Mouse (Mus musculus): ENCODE data around the gene Fank1. TPM values are rescaled to one million over a fixed set of nuclear protein-coding genes. Genes with fewer than 3 reads are reported as not detected.
"Not testable (repeated sequence)": the region's sequence is repeated elsewhere in the genome, so short reads cannot be mapped to it uniquely, and the experiment has no call there.

Gene Fank1
- polyA plus RNA-seq, 1 experiment from 2014 or later, result 4.5 TPM

DNA sequence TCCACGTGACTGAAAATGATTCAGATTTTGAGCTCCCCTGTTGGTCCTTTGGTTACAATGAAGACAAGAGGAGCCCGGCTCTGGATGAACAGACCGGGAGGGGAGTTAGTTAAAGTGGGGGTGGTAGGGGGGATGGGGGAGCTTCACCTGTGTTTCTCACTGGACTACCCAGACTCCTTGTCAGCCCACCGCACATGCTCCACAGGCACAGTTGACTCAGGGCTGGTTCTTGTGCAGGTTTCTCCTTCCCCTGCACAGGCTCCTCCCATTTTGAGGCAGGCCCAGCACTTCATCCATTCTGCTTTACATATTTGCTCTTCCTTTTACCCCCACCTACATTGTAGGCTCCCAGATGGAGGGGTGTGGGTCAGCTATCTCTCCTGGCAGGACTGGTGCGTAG, 86.1 kb downstream of the Fank1 start:
- WGBS, result 85% methylated on average over 5 of the region's 5 CpGs
- ATAC-seq, result no peak
- Histone ChIP-seq H3K9ac (ENCODE audit: low read length) (no peak overlapping the region), H3K27me3 (replicated peaks; ENCODE audit: control insufficient read depth, insufficient read depth, low read length) (no peaks in the 10 kb centered on the region), H3K4me3 (ENCODE audit: low read depth, low read length) (no peak overlapping the region), H3K27ac (ENCODE audit: low read depth, low read length) (no peak overlapping the region), H3K36me3 (ENCODE audit: control insufficient read depth, insufficient read depth, low read length) (no peaks in the 10 kb centered on the region), H3K4me1 (ENCODE audit: control insufficient read depth, insufficient read depth, low read length) (no peaks in the 10 kb centered on the region; the same call in 1 of the 2 replicates), H3K4me2 (ENCODE audit: low read length) (no peak overlapping the region), H3K9me3 (replicated peaks; ENCODE audit: control insufficient read depth, low read length) (no peaks in the 10 kb centered on the region)
- DNase-seq (ENCODE audit: low spot score), result no peak

DNA sequence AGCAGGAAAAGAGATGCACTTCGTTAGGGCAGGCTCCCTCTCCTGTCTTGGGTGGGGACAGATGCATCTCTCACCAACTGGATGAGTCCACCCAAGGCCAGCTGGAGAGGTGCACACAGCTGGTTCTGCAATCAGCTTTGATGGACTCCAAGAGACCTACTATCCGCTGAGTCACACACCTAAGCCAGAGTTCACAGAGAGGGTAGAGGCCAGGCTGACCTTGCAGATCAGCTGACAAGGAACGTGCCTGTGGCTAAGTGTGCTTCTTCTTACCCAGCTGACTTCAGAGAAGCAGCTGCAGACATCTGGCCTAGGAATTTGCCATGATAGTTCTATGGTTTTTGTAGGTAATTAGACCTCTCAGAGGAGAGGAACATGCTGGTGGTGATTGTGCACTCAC, 86.5 kb downstream of the Fank1 start:
- H3K9me3 ChIP-seq (replicated peaks; ENCODE audit: control insufficient read depth, low read length), result no peaks in the 10 kb centered on the region
- no peaks in the 10 kb centered on the region; the same call in 1 of the 2 replicates for H3K4me1 ChIP-seq (ENCODE audit: control insufficient read depth, insufficient read depth, low read length)
- no peak for DNase-seq (ENCODE audit: low spot score)
- no peaks in the 10 kb centered on the region for H3K27me3 ChIP-seq (replicated peaks; ENCODE audit: control insufficient read depth, insufficient read depth, low read length)
- ATAC-seq, result no peak
- WGBS, result 75% methylated on average over 3 of the region's 3 CpGs
- H3K4me3 ChIP-seq (ENCODE audit: low read depth, low read length), result no peak overlapping the region
- no peak overlapping the region for H3K27ac ChIP-seq (ENCODE audit: low read depth, low read length)
- H3K4me2 ChIP-seq (ENCODE audit: low read length), result no peak overlapping the region
- H3K9ac ChIP-seq (ENCODE audit: low read length), result no peak overlapping the region
- H3K36me3 ChIP-seq (ENCODE audit: control insufficient read depth, insufficient read depth, low read length), result no peaks in the 10 kb centered on the region

DNA sequence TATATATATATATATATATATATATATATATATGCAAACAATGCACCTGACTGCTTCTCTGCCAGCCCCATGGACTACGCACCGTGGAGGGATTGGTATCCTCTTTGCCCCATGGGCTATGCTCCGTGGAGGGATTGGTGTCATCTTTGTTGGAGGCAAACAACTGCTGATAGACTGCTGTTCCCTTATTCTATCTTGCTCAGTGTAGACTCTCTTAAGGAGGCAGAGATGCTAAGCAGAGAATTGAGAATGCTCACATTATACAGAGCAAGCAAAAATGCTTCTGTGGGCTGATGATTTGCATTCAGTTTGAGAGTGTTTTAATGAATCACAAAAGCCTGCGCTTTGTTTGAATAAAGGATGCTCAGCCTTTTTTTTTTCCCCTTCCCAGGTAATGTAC, 87.0 kb downstream of the Fank1 start:
- peak; percentile 46 for DNase-seq (ENCODE audit: low spot score)
- H3K27me3 ChIP-seq (replicated peaks; ENCODE audit: control insufficient read depth, insufficient read depth, low read length), result no peaks in the 10 kb centered on the region
- H3K9me3 ChIP-seq (replicated peaks; ENCODE audit: control insufficient read depth, low read length), result no peaks in the 10 kb centered on the region
- H3K27ac ChIP-seq (ENCODE audit: low read depth, low read length), result no peak overlapping the region
- H3K4me1 ChIP-seq (ENCODE audit: control insufficient read depth, insufficient read depth, low read length), result no peaks in the 10 kb centered on the region; the same call in 1 of the 2 replicates
- no peak overlapping the region for H3K4me2 ChIP-seq (ENCODE audit: low read length)
- WGBS, result 50% methylated on average over 4 of the region's 4 CpGs
- H3K9ac ChIP-seq (ENCODE audit: low read length), result no peak overlapping the region
- no peak for ATAC-seq
- no peak overlapping the region for H3K4me3 ChIP-seq (ENCODE audit: low read depth, low read length)
- H3K36me3 ChIP-seq (ENCODE audit: control insufficient read depth, insufficient read depth, low read length), result no peaks in the 10 kb centered on the region

DNA sequence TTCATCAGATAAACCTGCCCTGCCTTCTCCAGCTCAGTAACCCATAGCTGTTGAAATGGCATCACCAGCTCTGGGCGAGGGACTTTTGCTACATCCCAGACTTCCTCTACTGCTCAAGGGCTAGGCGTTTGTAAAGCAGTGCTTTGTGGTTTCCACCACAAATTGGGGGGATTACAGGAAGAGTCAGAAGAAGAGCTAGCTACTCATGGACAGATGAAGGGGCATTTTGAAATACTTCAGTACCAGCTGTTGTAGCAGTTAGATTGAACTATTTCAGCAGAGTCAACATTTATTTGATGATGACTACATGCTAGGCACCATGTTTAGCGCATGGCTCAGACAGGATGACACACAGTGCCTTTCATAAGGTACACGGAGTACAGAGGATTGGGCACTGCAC, 93.6 kb downstream of the Fank1 start:
- H3K4me2 ChIP-seq (ENCODE audit: low read length), result no peak overlapping the region
- no peak for DNase-seq (ENCODE audit: low spot score)
- H3K36me3 ChIP-seq (ENCODE audit: control insufficient read depth, insufficient read depth, low read length), result no peaks in the 10 kb centered on the region
- H3K9ac ChIP-seq (ENCODE audit: low read length), result no peak overlapping the region
- H3K27ac ChIP-seq (ENCODE audit: low read depth, low read length), result no peak overlapping the region
- ATAC-seq, result no peak
- H3K9me3 ChIP-seq (replicated peaks; ENCODE audit: control insufficient read depth, low read length), result no peaks in the 10 kb centered on the region
- 90% methylated on average over 4 of the region's 4 CpGs for WGBS
- no peak overlapping the region for H3K4me3 ChIP-seq (ENCODE audit: low read depth, low read length)
- H3K4me1 ChIP-seq (ENCODE audit: control insufficient read depth, insufficient read depth, low read length), result no peaks in the 10 kb centered on the region
- no peaks in the 10 kb centered on the region for H3K27me3 ChIP-seq (replicated peaks; ENCODE audit: control insufficient read depth, insufficient read depth, low read length)

DNA sequence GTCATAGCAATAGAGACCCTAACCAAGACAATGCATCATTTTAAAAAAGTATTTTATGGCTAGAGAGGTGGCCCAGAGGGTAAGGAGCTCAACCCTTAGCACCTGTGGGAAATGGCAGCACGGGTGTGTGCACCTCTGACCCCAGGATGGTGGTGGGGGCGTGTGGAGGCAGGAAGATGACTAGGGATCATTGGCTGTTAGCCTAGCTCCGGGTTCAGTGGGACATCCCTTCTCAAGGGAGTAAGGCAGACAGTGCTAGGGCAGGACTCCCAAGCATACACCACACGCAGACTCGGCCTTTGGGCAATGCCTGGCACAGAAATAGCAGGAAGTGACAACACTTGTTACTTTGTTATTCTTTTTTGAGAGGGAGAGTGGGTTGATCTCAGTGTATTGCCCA, 96.0 kb downstream of the Fank1 start:
- Histone ChIP-seq H3K4me2 (ENCODE audit: low read length) (no peak overlapping the region), H3K9ac (ENCODE audit: low read length) (no peak overlapping the region), H3K27me3 (replicated peaks; ENCODE audit: control insufficient read depth, insufficient read depth, low read length) (no peaks in the 10 kb centered on the region), H3K36me3 (ENCODE audit: control insufficient read depth, insufficient read depth, low read length) (no peaks in the 10 kb centered on the region), H3K27ac (ENCODE audit: low read depth, low read length) (no peak overlapping the region), H3K9me3 (replicated peaks; ENCODE audit: control insufficient read depth, low read length) (no peaks in the 10 kb centered on the region), H3K4me3 (ENCODE audit: low read depth, low read length) (no peak overlapping the region), H3K4me1 (ENCODE audit: control insufficient read depth, insufficient read depth, low read length) (no peaks in the 10 kb centered on the region)
- WGBS, result 83% methylated on average over 5 of the region's 5 CpGs
- ATAC-seq (no peak), DNase-seq (ENCODE audit: low spot score) (no peak)

DNA sequence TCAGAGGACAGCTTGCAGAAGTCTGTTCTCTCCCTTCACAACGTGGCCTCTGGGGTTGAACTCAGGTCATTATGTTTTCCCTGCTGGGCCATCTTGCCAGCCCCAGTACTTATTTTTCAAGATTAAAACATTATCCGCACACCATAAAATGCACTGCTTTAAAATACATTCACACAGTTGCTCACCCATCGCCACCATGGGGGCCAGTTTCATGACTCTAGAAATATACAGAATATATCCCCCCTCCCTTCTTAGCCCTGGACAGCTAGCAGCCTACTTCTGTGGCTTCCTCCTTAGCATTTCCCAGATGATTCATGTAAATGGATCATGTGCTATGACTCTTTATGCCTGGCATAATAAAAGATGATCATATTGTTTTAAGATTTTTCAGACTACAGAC, 99.5 kb downstream of the Fank1 start:
- Histone ChIP-seq H3K36me3 (ENCODE audit: control insufficient read depth, insufficient read depth, low read length) (no peaks in the 10 kb centered on the region), H3K27ac (ENCODE audit: low read depth, low read length) (no peak overlapping the region), H3K9me3 (replicated peaks; ENCODE audit: control insufficient read depth, low read length) (0 out of 2 replicates have a peak, but pooled peaks cover 2% of the 10 kb centered on the region), H3K27me3 (replicated peaks; ENCODE audit: control insufficient read depth, insufficient read depth, low read length) (no peaks in the 10 kb centered on the region), H3K9ac (ENCODE audit: low read length) (no peak overlapping the region), H3K4me1 (ENCODE audit: control insufficient read depth, insufficient read depth, low read length) (no peaks in the 10 kb centered on the region), H3K4me2 (ENCODE audit: low read length) (no peak overlapping the region), H3K4me3 (ENCODE audit: low read depth, low read length) (no peak overlapping the region)
- ATAC-seq (no peak), DNase-seq (ENCODE audit: low spot score) (no peak)
- WGBS, result 85% methylated on average over 3 of the region's 3 CpGs

DNA sequence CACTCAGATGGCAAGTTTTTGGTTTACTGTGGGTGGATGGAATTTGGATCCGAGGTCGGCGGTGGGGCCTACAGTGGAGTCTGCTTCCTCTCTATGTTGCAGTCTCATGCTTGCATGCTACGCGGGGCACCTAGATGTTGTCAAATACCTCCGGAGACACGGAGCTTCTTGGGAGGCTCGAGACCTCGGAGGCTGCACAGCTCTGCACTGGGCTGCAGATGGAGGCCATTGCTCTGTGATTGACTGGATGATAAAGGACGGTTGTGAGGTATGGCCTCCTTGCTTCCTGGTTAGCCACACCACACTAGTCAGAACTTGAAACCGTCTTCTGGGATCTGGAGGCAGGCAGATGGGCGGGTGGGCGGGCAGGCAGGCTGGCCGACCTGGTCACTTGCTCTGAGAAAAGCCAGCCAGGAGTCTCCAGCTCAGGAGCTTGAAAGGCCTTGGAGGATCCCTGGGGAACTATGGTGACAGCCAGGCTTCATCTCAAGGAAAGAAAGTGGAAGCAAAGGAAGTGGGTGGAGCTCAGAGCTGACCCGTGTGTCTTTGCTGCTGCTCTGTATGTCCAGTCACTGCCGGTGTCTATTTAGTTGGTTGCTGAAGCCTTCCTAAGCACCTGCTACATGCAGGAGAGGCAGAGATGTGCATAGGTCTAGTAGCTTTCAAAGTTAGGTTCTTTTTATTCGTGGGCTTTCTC, 100.1 kb downstream of the Fank1 start:
- Histone ChIP-seq H3K9me3 (replicated peaks; ENCODE audit: control insufficient read depth, low read length) (0 out of 2 replicates have a peak, but pooled peaks cover 2% of the 10 kb centered on the region), H3K9ac (ENCODE audit: low read length) (no peak overlapping the region), H3K27me3 (replicated peaks; ENCODE audit: control insufficient read depth, insufficient read depth, low read length) (no peaks in the 10 kb centered on the region), H3K4me2 (ENCODE audit: low read length) (no peak overlapping the region), H3K4me3 (ENCODE audit: low read depth, low read length) (no peak overlapping the region), H3K4me1 (ENCODE audit: control insufficient read depth, insufficient read depth, low read length) (no peaks in the 10 kb centered on the region), H3K27ac (ENCODE audit: low read depth, low read length) (no peak overlapping the region), H3K36me3 (ENCODE audit: control insufficient read depth, insufficient read depth, low read length) (no peaks in the 10 kb centered on the region)
- no peak for DNase-seq (ENCODE audit: low spot score)
- ATAC-seq, result no peak
- 87% methylated on average over 17 of the region's 17 CpGs for WGBS

DNA sequence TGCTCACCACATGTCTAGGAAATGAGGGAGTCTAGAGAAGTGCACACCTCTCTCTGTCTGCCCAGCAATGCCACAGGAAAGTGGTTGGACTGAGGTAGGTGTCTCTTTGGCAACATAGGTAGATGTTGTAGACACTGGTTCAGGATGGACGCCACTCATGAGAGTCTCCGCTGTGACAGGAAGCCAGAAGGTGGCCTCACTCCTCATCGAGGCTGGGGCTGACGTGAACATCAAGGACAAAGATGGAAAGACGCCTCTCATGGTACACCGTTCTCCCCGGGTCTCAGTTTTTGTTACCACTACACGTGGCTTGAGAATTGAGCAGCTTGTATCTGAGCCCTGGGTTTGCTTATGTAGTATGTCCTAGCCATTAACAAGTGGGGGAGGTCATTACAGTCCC, 103.1 kb downstream of the Fank1 start:
- no peaks in the 10 kb centered on the region for H3K4me1 ChIP-seq (ENCODE audit: control insufficient read depth, insufficient read depth, low read length)
- H3K4me2 ChIP-seq (ENCODE audit: low read length), result no peak overlapping the region
- 0 out of 2 replicates have a peak, but pooled peaks cover 2% of the 10 kb centered on the region for H3K9me3 ChIP-seq (replicated peaks; ENCODE audit: control insufficient read depth, low read length)
- no peak for ATAC-seq
- no peak overlapping the region for H3K27ac ChIP-seq (ENCODE audit: low read depth, low read length)
- DNase-seq (ENCODE audit: low spot score), result no peak
- 94% methylated on average over 8 of the region's 8 CpGs for WGBS
- no peaks in the 10 kb centered on the region for H3K27me3 ChIP-seq (replicated peaks; ENCODE audit: control insufficient read depth, insufficient read depth, low read length)
- H3K9ac ChIP-seq (ENCODE audit: low read length), result no peak overlapping the region
- H3K4me3 ChIP-seq (ENCODE audit: low read depth, low read length), result no peak overlapping the region
- H3K36me3 ChIP-seq (ENCODE audit: control insufficient read depth, insufficient read depth, low read length), result no peaks in the 10 kb centered on the region

DNA sequence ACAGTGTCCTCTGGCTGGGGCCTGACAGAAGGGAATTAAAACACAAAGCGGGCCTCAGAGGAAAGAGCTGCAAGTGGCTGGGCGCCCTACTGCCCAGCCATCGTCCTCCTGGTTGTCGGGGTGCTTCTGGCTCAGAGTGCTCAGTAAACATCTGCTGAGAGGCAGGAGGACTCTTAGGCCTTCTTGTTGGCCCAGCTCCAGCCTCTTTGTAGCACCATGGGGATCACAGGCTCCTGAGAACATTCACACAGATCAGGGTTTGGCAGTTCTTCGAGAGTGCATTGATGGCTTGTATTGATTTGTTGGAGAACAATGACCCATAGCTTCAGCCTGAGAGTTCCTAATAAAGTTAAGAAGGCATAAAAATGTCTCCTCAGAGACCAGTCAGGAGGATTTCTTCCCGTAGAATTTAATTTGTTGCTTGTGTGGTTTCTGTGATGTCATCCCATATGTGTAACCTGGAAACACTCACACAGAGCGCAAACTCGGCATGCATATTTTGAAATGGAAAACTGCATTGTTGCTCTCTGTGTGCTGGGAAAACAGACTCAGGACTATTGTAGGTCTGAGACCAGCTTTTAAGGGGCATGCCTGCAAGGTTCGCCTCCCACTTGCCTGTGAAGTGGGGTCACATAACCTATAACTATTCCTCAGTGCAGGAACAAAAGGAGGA, 108.2 kb downstream of the Fank1 start:
- not testable (repeated sequence) for H3K36me3 ChIP-seq (ENCODE audit: control insufficient read depth, insufficient read depth, low read length); H3K27me3 ChIP-seq (replicated peaks; ENCODE audit: control insufficient read depth, insufficient read depth, low read length); H3K9me3 ChIP-seq (replicated peaks; ENCODE audit: control insufficient read depth, low read length); H3K4me1 ChIP-seq (ENCODE audit: control insufficient read depth, insufficient read depth, low read length); ATAC-seq; H3K4me2 ChIP-seq (ENCODE audit: low read length); H3K9ac ChIP-seq (ENCODE audit: low read length); H3K4me3 ChIP-seq (ENCODE audit: low read depth, low read length); DNase-seq (ENCODE audit: low spot score); H3K27ac ChIP-seq (ENCODE audit: low read depth, low read length)
- 70% methylated on average over 5 of the region's 9 CpGs for WGBS
